Mouse (Mus musculus): ENCODE measurements around the gene Olfr470.

- TF ChIP-seq CTCF (IDR thresholded peaks at IDR 0.05; ENCODE audit: borderline replicate concordance, insufficient read depth, low read depth, low read length) (no peak), POLR2A (IDR thresholded peaks at IDR 0.05; ENCODE audit: borderline replicate concordance, insufficient read depth, low read length) (no peak)
These were observed 27.8 kb downstream of the Olfr470 start for GRCm38 (mm10) chr7:107819442-107819841.

All from cerebellum, adult 2 months (tissue).